Mouse (Mus musculus) thymus, adult 2 months (tissue): ENCODE data around the gene Serf2. TPM values are rescaled to one million over a fixed set of nuclear protein-coding genes. Genes with fewer than 3 reads are reported as not detected.

ENCODE experiments used
- DNase-seq: peaks from one replicate; pipeline ENCODE4 v3.0.0; 2021
- H3K27ac ChIP-seq: fragments of 200-500 bp; 2 replicates; pipeline ENCODE4 v1.5.1; 2012; ENCODE audit warnings: low read length, control low read depth; ENCODE audit not compliant: control insufficient read depth, insufficient read depth
- H3K27me3 ChIP-seq: fragments of 200-500 bp; 2 replicates; pipeline ENCODE4 v1.6.1; 2012; ENCODE audit warnings: mild to moderate bottlenecking, low read length, moderate library complexity, mixed read lengths; ENCODE audit not compliant: control insufficient read depth, insufficient read depth
- H3K36me3 ChIP-seq: fragments of 200-500 bp; 2 replicates; pipeline ENCODE4 v1.6.1; 2012; ENCODE audit warnings: mild to moderate bottlenecking, low read length, moderate library complexity; ENCODE audit not compliant: control insufficient read depth, insufficient read depth
- H3K4me1 ChIP-seq: fragments of 200-500 bp; replicated peaks from 2 replicates; pipeline ENCODE4 v1.6.1; 2012; ENCODE audit warnings: low read length; ENCODE audit not compliant: control insufficient read depth, insufficient read depth
- H3K4me3 ChIP-seq: fragments of 200-500 bp; 2 replicates; pipeline ENCODE4 v1.5.1; 2012; ENCODE audit warnings: mild to moderate bottlenecking, low read length, control low read depth, moderate library complexity; ENCODE audit not compliant: control insufficient read depth, insufficient read depth
- CTCF ChIP-seq: fragments of 200-500 bp; IDR thresholded peaks from 2 replicates; pipeline ENCODE4 v1.5.1; 2012; ENCODE audit warnings: mild to moderate bottlenecking, control low read depth, low read length, moderate library complexity, borderline replicate concordance; ENCODE audit not compliant: control insufficient read depth, poor library complexity, insufficient read depth; ENCODE audit errors: extremely low read depth
- POLR2A ChIP-seq: fragments of 200-500 bp; IDR thresholded peaks from 2 replicates; pipeline ENCODE4 v1.6.1; 2012; ENCODE audit warnings: mild to moderate bottlenecking, low read length, control low read depth, moderate library complexity; ENCODE audit not compliant: control insufficient read depth, poor library complexity, insufficient read depth; ENCODE audit errors: extremely low read depth
- WGBS: fragments of 180-500 bp; shearing (Covaris S2); methylation state at CpG from one replicate; pipeline ENCODE4 v1.1.7; 2018; 5-methylcytosine and 5-hydroxymethylcytosine counted together
- polyA plus RNA-seq: library from polyadenylated mRNA; depleted of rRNA; stranded (reverse); fragments of >200 nt; gene quantifications from 2 replicates; pipeline ENCODE4 v1.2.3, GENCODE M21; 2012

Gene Serf2
- polyA plus RNA-seq, 1 experiment = 498 TPM

DNA sequence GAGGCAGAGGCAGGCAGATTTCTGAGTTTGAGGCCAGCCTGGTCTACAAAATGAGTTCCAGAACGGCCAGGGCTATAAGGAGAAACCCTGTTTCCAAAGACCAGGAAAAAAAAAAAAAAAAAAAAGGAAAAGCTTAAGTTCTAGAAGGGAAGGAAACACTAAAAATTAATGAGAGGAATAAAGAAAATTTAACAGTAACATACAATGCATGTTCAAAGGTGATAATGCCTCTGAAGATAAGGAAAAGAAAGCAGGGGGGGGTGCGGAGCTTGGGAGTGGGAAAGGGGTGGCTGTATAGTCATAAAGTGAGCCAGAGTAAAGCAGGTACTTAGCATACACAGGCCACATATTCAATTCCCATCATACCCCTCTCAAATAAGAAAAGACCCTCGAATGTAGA, 3.9 kb upstream of the Serf2 start:
- TF ChIP-seq CTCF (no peak), POLR2A (no peak)
- WGBS = 90% methylated on average over 3 of the region's 3 CpGs
- Histone ChIP-seq H3K27me3 (no peaks in the 10 kb centered on the region), H3K27ac (no peak overlapping the region), H3K4me3 (no peak overlapping the region), H3K4me1 (peaks cover 13% of the 10 kb centered on the region), H3K36me3 (no peaks in the 10 kb centered on the region)
- DNase-seq = no peak

- TF ChIP-seq CTCF (no peak), POLR2A (no peak)
- H3K4me3 ChIP-seq = no peak overlapping the region
- no peaks in the 10 kb centered on the region for H3K36me3 ChIP-seq
- peaks cover 18% of the 10 kb centered on the region for H3K4me1 ChIP-seq
- H3K27me3 ChIP-seq = no peaks in the 10 kb centered on the region
- H3K27ac ChIP-seq = no peak overlapping the region
- DNase-seq = no peak
- 95% methylated on average over 4 of the region's 4 CpGs for WGBS
These were observed 2.5 kb upstream of the Serf2 start for GRCm38 (mm10) chr2:121446506-121446905.

DNA sequence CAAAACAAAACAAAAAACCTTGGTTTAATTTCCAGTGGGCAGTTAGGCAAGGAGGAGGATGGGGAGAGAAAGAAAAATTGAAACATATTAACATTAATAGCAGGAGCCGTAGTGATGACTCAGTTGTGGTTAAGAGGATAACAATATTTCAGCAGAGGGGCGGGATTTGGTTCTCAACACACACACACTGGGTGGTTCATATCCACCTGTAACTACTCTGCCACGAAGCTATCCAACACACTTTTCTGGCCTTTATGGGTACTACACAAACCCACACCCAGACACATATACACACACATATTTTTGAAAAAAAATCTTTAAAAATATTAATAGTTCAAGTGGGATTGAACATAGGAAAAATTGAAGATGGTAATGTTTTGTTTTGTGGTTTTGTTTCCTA, 2.0 kb upstream of the Serf2 start:
- Histone ChIP-seq H3K4me3 (no peak overlapping the region), H3K27ac (no peak overlapping the region), H3K36me3 (no peaks in the 10 kb centered on the region), H3K27me3 (no peaks in the 10 kb centered on the region), H3K4me1 (peaks cover 14% of the 10 kb centered on the region)
- no peak for DNase-seq
- TF ChIP-seq CTCF (no peak), POLR2A (no peak)
- WGBS = 53% methylated on average over 3 of the region's 3 CpGs

GRCm38 (mm10) chr2:121448136-121448535, 859 bp upstream of the Serf2 start:
- TF ChIP-seq POLR2A (no peak), CTCF (no peak)
- Histone ChIP-seq H3K4me3 (no peak overlapping the region), H3K4me1 (peaks cover 7% of the 10 kb centered on the region), H3K36me3 (no peaks in the 10 kb centered on the region), H3K27me3 (no peaks in the 10 kb centered on the region), H3K27ac (no peak overlapping the region)
- 15% methylated on average over 9 of the region's 9 CpGs for whole genome bisulfite sequencing
- DNase-seq = peak; percentile 51

DNA sequence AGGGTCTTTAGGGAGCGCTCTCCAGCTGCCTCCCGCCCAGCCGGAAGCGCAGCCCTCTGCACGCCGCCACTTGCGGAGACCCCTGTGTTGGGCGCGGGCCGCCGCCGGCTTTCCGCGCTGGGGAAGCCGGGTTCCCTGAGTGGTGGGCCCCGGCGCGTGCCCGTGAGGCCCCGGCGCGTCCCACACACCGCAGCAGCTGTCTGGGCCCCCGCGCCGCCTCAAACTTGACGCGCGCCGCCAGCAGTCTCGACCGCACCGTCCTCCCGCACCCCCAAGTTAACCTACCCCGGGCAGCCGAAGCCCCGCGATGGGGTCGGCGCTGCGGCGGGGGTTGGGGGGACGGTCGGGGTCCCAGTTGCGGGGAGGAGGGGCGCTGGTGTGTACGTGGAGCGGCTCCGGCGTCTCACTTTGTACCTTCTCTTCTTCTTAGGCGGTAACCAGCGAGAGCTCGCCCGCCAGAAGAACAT, 583 bp downstream of the Serf2 start:
- TF ChIP-seq POLR2A (no peak), CTCF (peak; percentile 45; the same call in 1 of the 2 replicates)
- H3K4me1 ChIP-seq = peaks cover 7% of the 10 kb centered on the region
- 1% methylated on average over 54 of the region's 54 CpGs for WGBS
- DNase-seq = no peak
- H3K4me3 ChIP-seq = peak overlapping the region; percentile 69
- no peaks in the 10 kb centered on the region for H3K36me3 ChIP-seq
- H3K27me3 ChIP-seq = no peaks in the 10 kb centered on the region
- H3K27ac ChIP-seq = peak overlapping the region; percentile 39

DNA sequence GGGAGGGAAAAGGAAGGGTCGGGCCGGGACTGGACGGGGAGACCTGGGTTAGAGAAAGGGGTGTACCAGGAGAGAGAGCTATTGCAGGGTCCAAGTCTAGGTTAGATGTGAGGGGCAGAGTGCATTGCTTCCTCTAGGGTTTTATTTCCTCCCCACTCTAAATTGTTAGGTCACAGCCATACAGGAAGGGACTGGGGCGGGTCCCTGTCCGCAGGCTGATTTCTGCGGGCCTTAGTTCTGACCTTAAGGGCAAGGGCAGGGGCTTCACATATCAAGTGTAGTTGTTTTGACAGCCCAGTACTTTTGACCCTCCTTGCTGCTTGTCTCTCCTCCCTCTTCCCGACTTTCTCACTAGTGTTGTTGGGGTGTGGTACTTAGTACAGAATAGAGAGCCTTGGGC, 1.1 kb downstream of the Serf2 start:
- WGBS = 4% methylated on average over 7 of the region's 7 CpGs
- H3K36me3 ChIP-seq = no peaks in the 10 kb centered on the region

DNA sequence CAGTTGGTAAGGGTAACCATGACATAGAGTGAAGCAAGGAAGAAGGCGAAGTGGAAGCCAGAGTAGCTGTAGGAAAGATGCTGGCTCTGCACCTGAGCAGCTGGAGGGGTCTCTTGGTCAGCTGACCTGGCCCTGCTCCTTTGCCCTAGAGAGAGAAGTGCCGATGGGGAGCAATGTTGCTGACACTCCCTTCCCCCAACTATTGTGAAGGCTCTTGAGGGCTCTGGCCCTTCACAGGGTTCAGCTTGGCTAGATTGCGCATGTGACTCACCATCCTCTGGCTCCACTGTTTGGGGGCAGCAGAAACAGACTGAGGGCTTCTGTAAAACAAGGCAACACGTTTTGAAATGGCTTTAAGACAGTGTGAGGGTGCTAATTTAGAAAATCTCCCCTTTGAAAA, 3.4 kb downstream of the Serf2 start:
- Histone ChIP-seq H3K4me3 (no peak overlapping the region), H3K27ac (no peak overlapping the region), H3K36me3 (no peaks in the 10 kb centered on the region), H3K4me1 (peaks cover 10% of the 10 kb centered on the region), H3K27me3 (no peaks in the 10 kb centered on the region)
- DNase-seq = no peak
- 95% methylated on average over 4 of the region's 4 CpGs for WGBS
- TF ChIP-seq POLR2A (no peak), CTCF (no peak)

More for the DNA sequence above, 1.1 kb downstream of the Serf2 start:
- Histone ChIP-seq H3K4me3 (peak overlapping the region; percentile 69), H3K27ac (peak overlapping the region; percentile 35; the same call in 1 of the 2 replicates), H3K4me1 (peaks cover 7% of the 10 kb centered on the region), H3K27me3 (no peaks in the 10 kb centered on the region)
- no peak for TF ChIP-seq POLR2A
- no peak for TF ChIP-seq CTCF
- no peak for DNase-seq
